Mouse (Mus musculus): ENCODE measurements around the gene Raet1d. TPM values are rescaled to one million over a fixed set of nuclear protein-coding genes. Genes with fewer than 3 reads are reported as not detected.
"Not testable (repeated sequence)": the region's sequence is repeated elsewhere in the genome, so short reads cannot be mapped to it uniquely, and the experiment has no call there.

Gene Raet1d
- polyA plus RNA-seq (2014; fragmentation: Nextera tagmentation; extraction: Ambion mirVana), result 26.9 and 27.2 TPM in 2 replicates

- H3K27ac ChIP-seq (replicated peaks; ENCODE audit: low read depth, low read length); H3K9ac ChIP-seq (replicated peaks; ENCODE audit: low read length); DNase-seq (ENCODE audit: low spot score); H3K4me2 ChIP-seq (ENCODE audit: low read depth, low read length); H3K4me1 ChIP-seq (ENCODE audit: control insufficient read depth, insufficient read depth, low read length); H3K36me3 ChIP-seq (replicated peaks; ENCODE audit: control insufficient read depth, insufficient read depth, low read depth, low read length); ATAC-seq (replicated peaks; ENCODE audit: insufficient number of reproducible peaks, low FRiP score, low TSS enrichment, low read depth); H3K4me3 ChIP-seq (ENCODE audit: low read depth, low read length); H3K9me3 ChIP-seq (replicated peaks; ENCODE audit: control insufficient read depth, low read length); H3K27me3 ChIP-seq (ENCODE audit: control insufficient read depth, insufficient read depth, low read length): not testable (repeated sequence)
- WGBS, result 70% methylated on average over 3 of the region's 3 CpGs
Observed at GRCm38 (mm10) chr10:22360252-22360651, at the start of gene Raet1d. Gene Raet1d, plus strand, starts transcription at chr10:22360552.

GRCm38 (mm10) chr10:22322858-22323257, 37.5 kb upstream of the Raet1d start:
- DNase-seq (ENCODE audit: low spot score), result no peak
- Histone ChIP-seq H3K9ac (replicated peaks; ENCODE audit: low read length) (no peak overlapping the region), H3K27me3 (ENCODE audit: control insufficient read depth, insufficient read depth, low read length) (no peaks in the 10 kb centered on the region), H3K9me3 (replicated peaks; ENCODE audit: control insufficient read depth, low read length) (no peaks in the 10 kb centered on the region), H3K4me2 (ENCODE audit: low read depth, low read length) (no peak overlapping the region), H3K36me3 (replicated peaks; ENCODE audit: control insufficient read depth, insufficient read depth, low read depth, low read length) (no peaks in the 10 kb centered on the region), H3K27ac (replicated peaks; ENCODE audit: low read depth, low read length) (no peak overlapping the region), H3K4me3 (ENCODE audit: low read depth, low read length) (no peak overlapping the region), H3K4me1 (ENCODE audit: control insufficient read depth, insufficient read depth, low read length) (no peaks in the 10 kb centered on the region)
- no peak for ATAC-seq (replicated peaks; ENCODE audit: insufficient number of reproducible peaks, low FRiP score, low TSS enrichment, low read depth)
- 82% methylated on average over 2 of the region's 2 CpGs for WGBS

- not testable (repeated sequence) for H3K4me2 ChIP-seq (ENCODE audit: low read depth, low read length); H3K4me3 ChIP-seq (ENCODE audit: low read depth, low read length); H3K27ac ChIP-seq (replicated peaks; ENCODE audit: low read depth, low read length); H3K36me3 ChIP-seq (replicated peaks; ENCODE audit: control insufficient read depth, insufficient read depth, low read depth, low read length); H3K27me3 ChIP-seq (ENCODE audit: control insufficient read depth, insufficient read depth, low read length); H3K9me3 ChIP-seq (replicated peaks; ENCODE audit: control insufficient read depth, low read length); H3K9ac ChIP-seq (replicated peaks; ENCODE audit: low read length); DNase-seq (ENCODE audit: low spot score); H3K4me1 ChIP-seq (ENCODE audit: control insufficient read depth, insufficient read depth, low read length); ATAC-seq (replicated peaks; ENCODE audit: insufficient number of reproducible peaks, low FRiP score, low TSS enrichment, low read depth)
- 74% methylated on average over 4 of the region's 4 CpGs for WGBS
Observed at GRCm38 (mm10) chr10:22345721-22346120, 14.6 kb upstream of the Raet1d start.

GRCm38 (mm10) chr10:22353548-22354195, 6.7 kb upstream of the Raet1d start:
- ATAC-seq (replicated peaks; ENCODE audit: insufficient number of reproducible peaks, low FRiP score, low TSS enrichment, low read depth); H3K9me3 ChIP-seq (replicated peaks; ENCODE audit: control insufficient read depth, low read length); H3K36me3 ChIP-seq (replicated peaks; ENCODE audit: control insufficient read depth, insufficient read depth, low read depth, low read length); H3K4me2 ChIP-seq (ENCODE audit: low read depth, low read length); H3K27ac ChIP-seq (replicated peaks; ENCODE audit: low read depth, low read length); H3K27me3 ChIP-seq (ENCODE audit: control insufficient read depth, insufficient read depth, low read length); H3K9ac ChIP-seq (replicated peaks; ENCODE audit: low read length); H3K4me1 ChIP-seq (ENCODE audit: control insufficient read depth, insufficient read depth, low read length); DNase-seq (ENCODE audit: low spot score); H3K4me3 ChIP-seq (ENCODE audit: low read depth, low read length): not testable (repeated sequence)
- 79% methylated on average over 5 of the region's 6 CpGs for WGBS

GRCm38 (mm10) chr10:22354196-22354574, 6.2 kb upstream of the Raet1d start:
- not testable (repeated sequence) for H3K36me3 ChIP-seq (replicated peaks; ENCODE audit: control insufficient read depth, insufficient read depth, low read depth, low read length); ATAC-seq (replicated peaks; ENCODE audit: insufficient number of reproducible peaks, low FRiP score, low TSS enrichment, low read depth); H3K4me1 ChIP-seq (ENCODE audit: control insufficient read depth, insufficient read depth, low read length); DNase-seq (ENCODE audit: low spot score); H3K9me3 ChIP-seq (replicated peaks; ENCODE audit: control insufficient read depth, low read length); H3K4me2 ChIP-seq (ENCODE audit: low read depth, low read length); H3K27ac ChIP-seq (replicated peaks; ENCODE audit: low read depth, low read length); H3K4me3 ChIP-seq (ENCODE audit: low read depth, low read length); H3K27me3 ChIP-seq (ENCODE audit: control insufficient read depth, insufficient read depth, low read length); H3K9ac ChIP-seq (replicated peaks; ENCODE audit: low read length)
- WGBS, result 90% methylated on average over 2 of the region's 2 CpGs

- 77% methylated on average over 1 of the region's 1 CpGs for WGBS
- not testable (repeated sequence) for H3K4me1 ChIP-seq (ENCODE audit: control insufficient read depth, insufficient read depth, low read length); H3K27ac ChIP-seq (replicated peaks; ENCODE audit: low read depth, low read length); H3K4me2 ChIP-seq (ENCODE audit: low read depth, low read length); H3K36me3 ChIP-seq (replicated peaks; ENCODE audit: control insufficient read depth, insufficient read depth, low read depth, low read length); ATAC-seq (replicated peaks; ENCODE audit: insufficient number of reproducible peaks, low FRiP score, low TSS enrichment, low read depth); H3K4me3 ChIP-seq (ENCODE audit: low read depth, low read length); H3K9ac ChIP-seq (replicated peaks; ENCODE audit: low read length); H3K9me3 ChIP-seq (replicated peaks; ENCODE audit: control insufficient read depth, low read length); H3K27me3 ChIP-seq (ENCODE audit: control insufficient read depth, insufficient read depth, low read length); DNase-seq (ENCODE audit: low spot score)
Observed at GRCm38 (mm10) chr10:22357373-22357772, 3.0 kb upstream of the Raet1d start.

- H3K4me1 ChIP-seq (ENCODE audit: control insufficient read depth, insufficient read depth, low read length); H3K27ac ChIP-seq (replicated peaks; ENCODE audit: low read depth, low read length); H3K4me3 ChIP-seq (ENCODE audit: low read depth, low read length); ATAC-seq (replicated peaks; ENCODE audit: insufficient number of reproducible peaks, low FRiP score, low TSS enrichment, low read depth); H3K4me2 ChIP-seq (ENCODE audit: low read depth, low read length); H3K9ac ChIP-seq (replicated peaks; ENCODE audit: low read length); DNase-seq (ENCODE audit: low spot score); H3K36me3 ChIP-seq (replicated peaks; ENCODE audit: control insufficient read depth, insufficient read depth, low read depth, low read length); H3K27me3 ChIP-seq (ENCODE audit: control insufficient read depth, insufficient read depth, low read length); H3K9me3 ChIP-seq (replicated peaks; ENCODE audit: control insufficient read depth, low read length): not testable (repeated sequence)
- WGBS, result 57% methylated on average over 2 of the region's 2 CpGs
Observed at GRCm38 (mm10) chr10:22360957-22361356, 605 bp downstream of the Raet1d start.

GRCm38 (mm10) chr10:22361415-22362352, 1.3 kb downstream of the Raet1d start:
- 0% methylated on average over 9 of the region's 15 CpGs for WGBS
- H3K4me3 ChIP-seq (ENCODE audit: low read depth, low read length), result not testable (repeated sequence)

More at GRCm38 (mm10) chr10:22361415-22362352, 1.3 kb downstream of the Raet1d start:
- DNase-seq (ENCODE audit: low spot score), result peak; percentile 60
- not testable (repeated sequence) for H3K9ac ChIP-seq (replicated peaks; ENCODE audit: low read length); H3K27ac ChIP-seq (replicated peaks; ENCODE audit: low read depth, low read length); H3K4me2 ChIP-seq (ENCODE audit: low read depth, low read length); H3K27me3 ChIP-seq (ENCODE audit: control insufficient read depth, insufficient read depth, low read length); H3K9me3 ChIP-seq (replicated peaks; ENCODE audit: control insufficient read depth, low read length); H3K4me1 ChIP-seq (ENCODE audit: control insufficient read depth, insufficient read depth, low read length); H3K36me3 ChIP-seq (replicated peaks; ENCODE audit: control insufficient read depth, insufficient read depth, low read depth, low read length)
- ATAC-seq (replicated peaks; ENCODE audit: insufficient number of reproducible peaks, low FRiP score, low TSS enrichment, low read depth), result peak; percentile 75
